Mouse (Mus musculus): ENCODE measurements around the gene Nkx1-2.

Gene Nkx1-2

DNA sequence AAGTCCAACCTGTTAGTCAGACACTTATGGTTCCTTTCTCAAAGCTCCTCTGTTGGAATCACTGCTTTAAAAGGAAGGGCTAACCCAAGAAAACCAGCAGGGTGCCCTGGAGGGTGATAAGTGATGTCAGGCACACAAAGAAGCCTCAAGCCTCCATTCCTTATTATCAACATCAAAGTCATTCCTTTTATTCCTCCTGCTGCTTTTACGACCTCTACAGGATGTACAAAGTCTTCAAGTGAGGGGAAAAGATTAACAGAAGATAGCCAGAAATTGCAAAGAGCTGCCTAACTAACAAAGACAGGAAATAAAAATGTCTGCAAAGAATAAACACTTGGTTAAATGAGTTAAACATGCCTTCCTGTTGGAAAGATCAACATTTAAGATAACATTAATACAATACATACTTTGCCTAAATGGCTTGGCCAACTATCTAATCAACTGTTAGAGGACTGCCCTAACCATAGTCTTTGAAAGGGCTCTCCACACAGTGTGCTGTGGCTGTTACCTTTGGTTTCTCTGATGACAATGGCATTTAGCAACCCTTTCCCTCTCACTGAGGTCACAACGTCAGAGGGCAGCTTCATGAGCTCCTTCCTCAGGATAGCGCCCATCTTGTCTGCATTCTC is 40.2 kb downstream of the Nkx1-2 start:
- peak; percentile 94 for DNase-seq

DNA sequence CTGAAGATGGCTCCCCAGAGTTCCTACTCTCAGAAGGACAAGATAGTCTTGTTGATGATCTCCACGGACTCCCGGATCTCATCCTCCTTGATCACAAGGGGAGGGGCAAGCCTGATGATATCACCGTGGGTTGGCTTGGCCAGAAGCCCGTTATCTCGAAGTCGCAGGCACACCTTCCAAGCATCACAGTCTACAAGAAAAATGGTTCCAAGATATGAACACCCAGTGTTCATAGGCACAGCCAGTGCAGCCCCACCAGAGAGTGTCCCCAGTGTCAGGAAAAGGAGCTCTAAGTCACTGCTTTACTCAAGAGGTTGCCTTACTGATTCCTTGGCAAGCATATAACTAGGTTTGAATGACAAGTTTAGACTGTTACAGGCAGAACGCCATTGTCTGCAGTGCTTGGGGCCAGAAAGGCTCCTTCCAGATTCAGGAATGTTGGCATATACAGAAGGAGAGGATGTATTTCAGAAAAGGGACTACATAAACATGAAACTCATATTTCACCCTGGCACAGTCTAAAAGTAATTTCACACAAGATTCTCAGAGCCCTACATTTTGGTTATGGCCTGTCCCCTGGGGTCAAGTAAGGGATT is 41.2 kb downstream of the Nkx1-2 start:
- no peak for DNase-seq

GRCm38 (mm10) chr7:132556575-132556974 is 42.9 kb downstream of the Nkx1-2 start:
- DNase-seq = no peak

- no peak for DNase-seq
Observed at GRCm38 (mm10) chr7:132555911-132556310, 43.5 kb downstream of the Nkx1-2 start.

DNA sequence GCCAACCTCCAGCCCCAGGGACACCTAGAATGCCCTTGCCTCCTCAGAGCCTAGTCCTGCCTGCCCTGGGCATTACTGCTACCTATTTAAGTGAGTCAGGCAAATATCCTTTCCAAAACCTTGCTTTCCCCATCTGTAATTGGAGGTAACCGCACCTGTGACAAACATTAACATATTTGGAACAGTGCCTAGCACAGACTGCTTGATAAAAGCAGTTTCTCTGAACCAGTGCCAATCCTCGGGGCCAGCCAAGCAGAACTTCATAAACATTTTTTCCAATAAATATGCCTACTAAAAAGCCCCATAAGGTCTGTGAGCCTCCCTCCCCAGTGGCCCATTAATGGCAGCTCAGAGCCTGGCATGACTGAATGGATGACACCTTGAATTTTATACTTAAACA is 45.3 kb downstream of the Nkx1-2 start:
- no peak for DNase-seq

- peak; percentile 99 for DNase-seq
Observed at GRCm38 (mm10) chr7:132551351-132552126, 47.9 kb downstream of the Nkx1-2 start.

GRCm38 (mm10) chr7:132547126-132547525 is 52.3 kb downstream of the Nkx1-2 start:
- DNase-seq = peak; percentile 75

All from heart, adult 11 months (tissue).